Mouse (Mus musculus): ENCODE measurements around the gene Lasp1.

DNA sequence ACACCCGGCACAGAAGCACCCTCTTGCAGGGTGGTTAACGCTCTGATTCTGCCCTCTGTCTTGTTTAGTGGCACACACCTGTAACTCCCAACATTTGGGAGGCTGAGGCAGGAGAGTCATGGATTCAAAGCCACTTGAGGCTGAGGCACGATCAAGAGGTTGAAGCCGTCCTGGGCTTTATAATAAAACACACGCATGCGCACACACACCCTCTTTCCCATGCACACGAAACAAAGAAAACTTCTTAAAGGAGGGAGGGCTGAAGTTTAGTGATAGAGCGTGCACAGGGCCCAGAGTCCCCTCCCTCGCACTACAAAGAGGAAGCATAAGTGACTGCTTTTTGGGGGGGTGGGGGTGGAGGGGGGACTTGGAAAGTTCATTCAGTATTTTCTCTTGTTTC, 27.2 kb downstream of the Lasp1 start:
- no peak for TF ChIP-seq GATA1 (IDR thresholded peaks at IDR 0.05; ENCODE audit: borderline replicate concordance, low read length)
- no peak for TF ChIP-seq FLI1 (IDR thresholded peaks at IDR 0.05; ENCODE audit: low read length)

Data from megakaryocyte, embryonic 14.5 days (primary cell).